ENCODE assay signal across 8 mouse cellular contexts in genomic region chr11:76763053-76763740, GRCm38 (mm10). TPM values are rescaled to one million over a fixed set of nuclear protein-coding genes. Genes with fewer than 3 reads are reported as not detected.
DNase-seq lines count a peak whose midpoint lies in the region; ATAC-seq and TF ChIP-seq lines count a peak whose summit lies in the region.

Gosr1 (minus strand) TSS chr11:76763579.

- TF ChIP-seq POLR2A in ES-Bruce4 (IDR thresholded peaks at IDR 0.05; ENCODE audit: insufficient read depth, low read length): peak; percentile 75

- peak within 1 kb of the TSS; percentile 73 for H3K4me2 ChIP-seq in forebrain, embryonic 13.5 days
- H3K4me2 ChIP-seq in liver, postnatal 0 days (ENCODE audit: low read depth, low read length): peak within 1 kb of the TSS; percentile 65
- H3K4me2 ChIP-seq in neural tube, embryonic 14.5 days (ENCODE audit: low read depth, low read length): peak within 1 kb of the TSS; percentile 56

- H3K9ac ChIP-seq in ES-Bruce4 (ENCODE audit: low read depth, poor library complexity, severe bottlenecking): peak within 1 kb of the TSS; percentile 50
- H3K9ac ChIP-seq in forebrain, embryonic 13.5 days: peak within 1 kb of the TSS; percentile 92
- H3K9ac ChIP-seq in liver, postnatal 0 days (replicated peaks): peak within 1 kb of the TSS; percentile 95
- peak within 1 kb of the TSS; percentile 80 for H3K9ac ChIP-seq in neural tube, embryonic 14.5 days (replicated peaks; ENCODE audit: low read depth, low read length)

- H3K9me3 ChIP-seq in ES-Bruce4 (replicated peaks; ENCODE audit: control insufficient read depth, insufficient read depth, low read length, poor library complexity, severe bottlenecking): no peaks in the 10 kb centered on the region
- H3K9me3 ChIP-seq in forebrain, embryonic 13.5 days (replicated peaks): no peaks in the 10 kb centered on the region
- H3K9me3 ChIP-seq in liver, postnatal 0 days (ENCODE audit: low read length): no peaks in the 10 kb centered on the region
- no peaks in the 10 kb centered on the region for H3K9me3 ChIP-seq in neural tube, embryonic 14.5 days (ENCODE audit: control insufficient read depth, low read length)

- intact Hi-C loops in heart, postnatal 10 days (cut with DNase I): loop anchor here (1.0 kb wide), 1 partner anchor 86 kb away; no protein-coding TSS in a partner anchor

- peaks cover 3% of the 10 kb centered on the region; the same call in 1 of the 2 replicates for H3K36me3 ChIP-seq in ES-Bruce4 (ENCODE audit: control insufficient read depth, insufficient read depth, low read length, poor library complexity, severe bottlenecking)
- peaks cover 24% of the 10 kb centered on the region for H3K36me3 ChIP-seq in forebrain, embryonic 13.5 days (ENCODE audit: poor library complexity, severe bottlenecking)
- H3K36me3 ChIP-seq in liver, postnatal 0 days (replicated peaks; ENCODE audit: insufficient read depth, low read length): peaks cover 13% of the 10 kb centered on the region
- H3K36me3 ChIP-seq in neural tube, embryonic 14.5 days (ENCODE audit: control insufficient read depth, insufficient read depth, low read length): no peaks in the 10 kb centered on the region

- peak; percentile 94 to 96 for DNase-seq in heart, postnatal 10 days
- peak; percentile 91 for DNase-seq in large intestine, adult 2 months (ENCODE audit: low read depth, low spot score)
- peak; percentile 91 for DNase-seq in liver, postnatal 0 days
- peak; percentile 88 for DNase-seq in testis, postnatal 10 days (ENCODE audit: low spot score)

- H3K27me3 ChIP-seq in ES-Bruce4 (ENCODE audit: control insufficient read depth, insufficient read depth, low read length, poor library complexity, severe bottlenecking): no peaks in the 10 kb centered on the region
- H3K27me3 ChIP-seq in forebrain, embryonic 13.5 days: peaks cover 10% of the 10 kb centered on the region; the same call in 1 of the 2 replicates
- no peaks in the 10 kb centered on the region for H3K27me3 ChIP-seq in liver, postnatal 0 days (ENCODE audit: insufficient read depth, low read length)
- H3K27me3 ChIP-seq in neural tube, embryonic 14.5 days (ENCODE audit: control insufficient read depth, insufficient read depth, low read length): no peaks in the 10 kb centered on the region

- H3K27ac ChIP-seq in ES-Bruce4 (ENCODE audit: insufficient read depth, low read length): no peak within 1 kb of the TSS
- H3K27ac ChIP-seq in forebrain, embryonic 13.5 days: peak within 1 kb of the TSS; percentile 75
- H3K27ac ChIP-seq in liver, postnatal 0 days (ENCODE audit: low read depth): peak within 1 kb of the TSS; percentile 88
- peak within 1 kb of the TSS; percentile 82 for H3K27ac ChIP-seq in neural tube, embryonic 14.5 days (ENCODE audit: low read depth, low read length)

- no peaks in the 10 kb centered on the region for H3K4me1 ChIP-seq in ES-Bruce4 (ENCODE audit: control insufficient read depth, insufficient read depth, low read length)
- peaks cover 8% of the 10 kb centered on the region for H3K4me1 ChIP-seq in forebrain, embryonic 13.5 days
- H3K4me1 ChIP-seq in liver, postnatal 0 days (ENCODE audit: insufficient read depth): peaks cover 2% of the 10 kb centered on the region; the same call in 1 of the 2 replicates
- H3K4me1 ChIP-seq in neural tube, embryonic 14.5 days (ENCODE audit: control insufficient read depth, insufficient read depth, low read length): peaks cover 4% of the 10 kb centered on the region; the same call in 1 of the 2 replicates

- H3K4me3 ChIP-seq in ES-Bruce4 (ENCODE audit: low read depth, low read length): peak within 1 kb of the TSS; percentile 67
- H3K4me3 ChIP-seq in forebrain, embryonic 13.5 days: peak within 1 kb of the TSS; percentile 89
- peak within 1 kb of the TSS; percentile 89 for H3K4me3 ChIP-seq in liver, postnatal 0 days (ENCODE audit: low read depth, low read length)
- peak within 1 kb of the TSS; percentile 76 for H3K4me3 ChIP-seq in neural tube, embryonic 14.5 days (ENCODE audit: low read depth, low read length)

- peak; percentile 68 for TF ChIP-seq CTCF in ES-Bruce4 (IDR thresholded peaks at IDR 0.05; ENCODE audit: low read depth, low read length)
- TF ChIP-seq CTCF in liver, postnatal 0 days (IDR thresholded peaks at IDR 0.05; ENCODE audit: low read depth): peak; percentile 99

- under 1% methylated on average over 28 of the region's 28 CpGs for WGBS in forebrain, embryonic 13.5 days
- 1% methylated on average over 28 of the region's 28 CpGs for WGBS in large intestine, adult 2 months
- 1% methylated on average over 28 of the region's 28 CpGs for WGBS in liver, postnatal 0 days (ENCODE audit: insufficient replicate concordance)
- under 1% methylated on average over 28 of the region's 28 CpGs for WGBS in neural tube, embryonic 14.5 days

- ATAC-seq in cerebellum, adult (ENCODE audit: insufficient number of reproducible peaks, low FRiP score, low TSS enrichment): peak; percentile 98
- peak; percentile 99 for ATAC-seq in forebrain, embryonic 13.5 days
- ATAC-seq in liver, postnatal 0 days: peak; percentile 99
- peak; percentile 97 for ATAC-seq in neural tube, embryonic 14.5 days (ENCODE audit: low read depth)

- TF ChIP-seq EP300 in ES-Bruce4 (IDR thresholded peaks at IDR 0.05; ENCODE audit: insufficient read depth, low read depth, low read length): peak; percentile 8; the same call in 1 of the 2 replicates
- no peak for TF ChIP-seq EP300 in liver, postnatal 0 days (IDR thresholded peaks at IDR 0.05; ENCODE audit: low read depth)

RNA-seq across cellular contexts. Expression of gene Gosr1, which starts in this region (rescaled TPM):
- 30.2 and 34.9 TPM in 2 replicates for polyA plus RNA-seq in ES-Bruce4 (2011; ENCODE audit: insufficient read depth, insufficient read length, low read depth, missing spikeins)
- polyA plus RNA-seq in forebrain, embryonic 13.5 days (2015; fragmentation: Nextera tagmentation; extraction: Ambion mirVana): 22.8 and 23.9 TPM in 2 replicates
- total RNA-seq in heart, postnatal 10 days (2021): 10 to 100 TPM; 30.7 to 32.9 TPM
- 15.9 and 21.9 TPM in 2 replicates for polyA plus RNA-seq in large intestine, adult 2 months (2012; rRNA removed)
- polyA plus RNA-seq in liver, postnatal 0 days (2015; fragmentation: Nextera tagmentation; extraction: Ambion mirVana): 10.1 and 12.9 TPM in 2 replicates
- polyA plus RNA-seq in neural tube, embryonic 14.5 days (2014; fragmentation: Nextera tagmentation; extraction: Ambion mirVana): 34.2 and 34.3 TPM in 2 replicates
